Mouse (Mus musculus) megakaryocyte progenitor cell, adult 5-6 weeks (primary cell): ENCODE measurements at regions not wholly inside any gene's neighbourhood (a gene's known extent, or its start where the extent isn't known, plus 50 kb on each side); places are given as distances from the start of the nearest gene placed in this dataset.
A peak's percentile ranks its signal among the peaks of the same experiment; 100 is the strongest.
"Not testable (repeated sequence)": the region's sequence is repeated elsewhere in the genome, so short reads cannot be mapped to it uniquely, and the experiment has no call there.

Source experiments
- ATAC-seq: replicated peaks from 2 replicates; pipeline ENCODE4 v1.8.0; 2016; ENCODE audit warnings: mild to moderate bottlenecking, moderate TSS enrichment, inconsistent platforms; ENCODE audit not compliant: poor library complexity

- ATAC-seq, result no peak
Measured at GRCm38 (mm10) chr6:37692758-37693157, 162.8 kb downstream of the Akr1d1 start.

GRCm38 (mm10) chr6:37696074-37696473, 166.1 kb downstream of the Akr1d1 start:
- ATAC-seq, result no peak

- no peak for ATAC-seq
Measured at GRCm38 (mm10) chr6:37703946-37704345, 166.7 kb upstream of the Trim24 start.

GRCm38 (mm10) chr6:37705733-37706145, 164.9 kb upstream of the Trim24 start:
- ATAC-seq, result no peak

- ATAC-seq, result not testable (repeated sequence)
Measured at GRCm38 (mm10) chr6:37707671-37708070, 162.9 kb upstream of the Trim24 start.

GRCm38 (mm10) chr6:37711766-37712165, 158.8 kb upstream of the Trim24 start:
- no peak for ATAC-seq

GRCm38 (mm10) chr6:37713411-37713810, 157.2 kb upstream of the Trim24 start:
- no peak for ATAC-seq

DNA sequence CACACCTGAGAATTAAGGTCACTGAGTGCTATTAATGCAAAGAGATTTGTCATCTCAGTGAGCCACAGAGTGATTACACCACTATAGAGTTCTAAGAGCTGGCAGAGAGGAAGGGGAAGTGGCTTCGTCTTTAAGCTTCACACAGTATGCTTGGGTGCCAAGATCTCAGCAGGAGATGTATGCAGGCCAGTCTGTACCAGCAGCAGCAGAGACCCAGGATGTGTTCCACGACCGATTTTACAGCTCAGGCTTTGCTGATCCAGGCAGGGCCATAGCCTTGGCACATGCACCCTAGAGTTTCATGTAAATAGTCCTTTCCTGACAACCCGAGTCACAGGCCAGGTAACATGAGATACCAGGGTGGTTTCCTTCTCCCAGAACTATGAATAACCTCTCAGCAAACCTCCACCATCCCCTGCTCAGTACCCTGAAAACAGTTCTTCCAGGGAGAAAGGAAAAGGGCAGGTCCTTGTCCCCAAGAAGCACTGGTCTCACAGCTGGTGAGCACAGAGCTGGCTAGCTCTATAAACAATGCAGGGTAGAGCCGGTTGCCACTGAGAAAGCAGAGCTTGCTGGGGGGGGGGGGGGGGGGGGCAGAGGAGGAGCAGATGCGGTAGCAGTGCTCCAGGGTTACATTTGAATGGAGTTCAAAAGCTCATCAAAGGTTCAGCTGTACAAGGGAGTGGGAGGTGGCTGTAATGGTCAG, 156.2 kb upstream of the Trim24 start:
- peak; percentile 96 for ATAC-seq

DNA sequence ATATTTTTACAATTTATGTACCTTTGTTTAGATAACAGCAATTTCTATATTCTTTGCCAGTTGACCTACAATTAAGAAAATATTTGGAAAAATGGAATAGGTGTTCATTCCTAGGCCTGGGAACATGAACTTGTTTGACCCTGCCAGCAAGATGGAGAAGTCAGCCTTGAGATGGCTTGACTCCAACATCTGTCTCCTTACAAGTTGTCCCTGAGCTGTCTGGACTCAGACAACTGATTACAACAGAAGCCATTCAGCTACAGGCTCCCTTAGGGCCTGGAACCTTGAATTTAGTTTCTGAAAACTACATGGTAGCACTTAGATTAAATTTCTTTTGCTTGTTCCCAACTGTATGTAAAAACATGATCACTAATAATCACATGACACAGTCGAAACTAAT, 148.9 kb upstream of the Trim24 start:
- ATAC-seq, result no peak

- ATAC-seq, result peak; percentile 87
Measured at GRCm38 (mm10) chr6:37723337-37723736, 147.3 kb upstream of the Trim24 start.

- ATAC-seq, result no peak
Measured at GRCm38 (mm10) chr6:37724240-37724639, 146.4 kb upstream of the Trim24 start.

GRCm38 (mm10) chr6:37728621-37729020, 142.0 kb upstream of the Trim24 start:
- ATAC-seq, result no peak

- no peak for ATAC-seq
Measured at GRCm38 (mm10) chr6:37729165-37729564, 141.4 kb upstream of the Trim24 start.

DNA sequence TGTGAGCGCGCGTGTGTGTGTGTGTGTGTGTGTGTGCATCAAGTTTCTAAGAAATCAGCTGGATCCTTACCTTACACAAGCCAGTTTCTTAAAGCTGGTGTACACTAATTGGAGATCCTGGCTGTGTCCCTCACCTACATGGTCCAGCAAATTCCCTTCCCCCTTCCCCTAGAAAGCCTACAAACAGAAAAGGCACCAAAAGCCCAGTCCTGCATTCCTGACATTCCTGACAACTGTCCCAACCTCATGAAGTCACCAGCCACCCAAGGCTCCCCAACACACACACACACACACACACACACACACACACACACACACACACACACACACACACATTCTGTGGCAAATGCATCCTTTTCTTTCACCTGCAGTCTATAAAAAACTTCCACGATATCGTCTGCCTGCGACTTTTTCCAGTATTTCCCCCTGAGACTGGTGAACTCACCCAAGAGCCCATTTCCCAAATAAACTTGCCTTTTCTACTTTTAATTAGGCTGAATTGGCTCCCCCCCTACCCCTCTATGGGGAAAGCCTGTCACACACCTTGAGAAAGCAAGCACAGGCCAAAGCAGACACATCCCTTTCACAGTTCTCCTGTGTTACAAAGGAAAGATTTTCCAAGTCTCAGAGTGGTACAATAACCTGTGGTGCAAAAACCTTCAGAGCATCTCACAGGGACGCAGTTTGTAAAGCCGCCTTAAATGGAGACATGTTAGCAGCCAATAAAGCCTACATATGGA, 139.9 kb upstream of the Trim24 start:
- no peak for ATAC-seq

DNA sequence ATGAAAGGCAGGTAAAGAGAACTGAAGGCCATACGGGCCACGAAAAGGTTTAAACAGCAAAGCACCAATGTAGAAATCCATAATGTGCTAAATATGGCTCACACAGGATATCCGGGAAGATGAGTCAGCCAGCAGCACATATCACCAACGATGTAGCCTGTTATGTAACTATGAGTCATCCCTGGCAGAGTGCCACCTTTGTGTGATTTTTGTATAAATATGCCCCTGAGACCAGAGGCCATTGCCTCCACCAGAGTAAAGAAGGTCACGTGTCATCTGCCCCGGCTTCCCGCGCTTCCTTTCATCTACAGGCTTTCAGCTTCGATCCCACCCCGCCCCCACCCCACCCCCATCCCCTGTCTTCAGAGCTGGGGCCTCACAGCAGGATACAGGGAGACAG, 138.2 kb upstream of the Trim24 start:
- peak; percentile 99 for ATAC-seq

DNA sequence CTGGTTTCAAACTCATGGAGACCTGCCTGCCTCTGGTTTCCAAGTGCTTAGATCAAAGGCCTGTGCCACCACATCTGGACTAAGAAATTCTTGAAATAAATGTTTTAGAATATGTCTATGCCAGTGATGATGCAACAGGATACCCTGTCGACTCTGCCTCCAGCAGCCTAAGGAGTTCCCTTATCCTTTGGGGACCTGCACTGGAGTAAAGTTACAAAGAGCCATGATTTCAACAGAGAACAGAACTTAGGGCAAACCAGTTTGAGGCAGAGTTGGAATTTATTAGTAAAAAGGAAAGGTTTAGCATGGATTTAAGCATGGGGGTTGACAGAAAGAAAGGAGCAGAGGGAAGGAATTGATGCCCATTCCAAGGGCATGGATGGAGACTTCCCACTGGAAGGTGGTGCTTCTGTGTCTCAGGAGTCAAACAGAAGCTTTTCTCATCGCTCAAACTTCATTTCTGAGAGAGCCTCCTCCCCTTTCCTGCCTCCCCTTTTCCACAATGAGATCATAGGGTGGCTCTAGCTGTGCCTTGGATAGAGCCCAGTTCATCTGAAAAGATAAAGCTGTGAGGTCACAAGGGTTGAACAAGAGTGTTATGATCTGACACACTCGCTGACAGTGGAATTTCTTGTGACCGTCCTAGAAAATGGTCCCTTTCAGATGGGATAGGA, 135.2 kb upstream of the Trim24 start:
- ATAC-seq, result peak; percentile 59; the same call in 1 of the 2 replicates

DNA sequence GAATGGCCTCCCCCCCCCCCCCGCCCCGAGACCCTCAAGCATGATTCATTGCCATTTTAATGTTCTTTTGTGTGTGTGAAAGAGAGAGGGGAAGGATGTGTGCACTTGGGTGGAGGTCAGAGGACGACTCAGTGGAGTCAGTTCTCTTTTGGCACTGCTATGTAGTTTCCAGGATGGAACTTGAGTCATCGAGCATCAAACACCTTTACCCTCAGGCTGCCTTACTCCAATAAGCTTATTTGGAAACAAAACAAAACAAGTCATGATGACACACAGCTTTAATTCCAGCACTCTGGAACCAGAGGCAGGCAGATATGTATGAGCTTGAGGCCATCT, 134.7 kb upstream of the Trim24 start:
- no peak for ATAC-seq

DNA sequence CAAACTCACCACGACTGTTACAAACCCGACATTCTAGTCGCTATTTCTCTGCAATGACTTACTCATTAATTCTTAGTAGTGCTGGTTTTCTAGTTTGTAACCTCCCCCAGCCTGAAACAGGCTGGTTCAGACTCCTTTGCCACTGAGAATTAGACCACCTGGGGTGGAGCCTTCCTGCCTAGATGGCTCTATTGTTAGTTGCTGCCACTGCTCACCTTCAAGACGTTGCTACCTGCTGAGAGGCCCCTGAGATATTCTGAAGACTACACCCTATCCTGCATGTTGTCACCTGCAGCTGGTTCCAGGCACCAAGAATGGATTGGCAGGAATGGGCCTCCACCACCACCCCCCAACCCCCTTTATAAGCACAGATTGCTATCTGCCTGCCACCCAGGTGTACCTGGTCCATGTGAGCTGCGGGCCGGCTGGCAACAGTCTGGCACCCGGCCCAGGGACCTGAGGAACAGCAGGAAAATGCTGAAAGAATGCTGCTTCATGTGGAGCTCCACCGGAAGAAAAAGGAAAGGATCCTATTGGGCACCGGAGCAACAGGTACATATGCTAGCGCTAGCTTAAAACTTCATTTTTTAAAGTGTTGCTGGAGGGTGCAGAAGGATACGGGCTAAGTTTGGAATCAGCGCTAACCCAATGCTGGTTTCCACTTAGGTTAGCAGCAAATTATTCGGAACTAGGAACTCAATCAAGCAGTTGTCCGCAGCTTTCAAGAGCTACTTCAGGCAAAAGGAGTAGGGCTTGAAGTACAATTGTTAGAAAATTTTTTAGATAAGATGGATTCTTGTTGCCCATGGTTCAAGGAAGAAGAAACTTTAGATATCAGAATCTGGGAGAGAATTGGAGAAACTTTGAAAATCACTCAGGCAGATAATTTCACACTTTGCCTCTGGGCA, 129.4 kb upstream of the Trim24 start:
- no peak for ATAC-seq

- not testable (repeated sequence) for ATAC-seq
Measured at GRCm38 (mm10) chr6:37741916-37742315, 128.7 kb upstream of the Trim24 start.

DNA sequence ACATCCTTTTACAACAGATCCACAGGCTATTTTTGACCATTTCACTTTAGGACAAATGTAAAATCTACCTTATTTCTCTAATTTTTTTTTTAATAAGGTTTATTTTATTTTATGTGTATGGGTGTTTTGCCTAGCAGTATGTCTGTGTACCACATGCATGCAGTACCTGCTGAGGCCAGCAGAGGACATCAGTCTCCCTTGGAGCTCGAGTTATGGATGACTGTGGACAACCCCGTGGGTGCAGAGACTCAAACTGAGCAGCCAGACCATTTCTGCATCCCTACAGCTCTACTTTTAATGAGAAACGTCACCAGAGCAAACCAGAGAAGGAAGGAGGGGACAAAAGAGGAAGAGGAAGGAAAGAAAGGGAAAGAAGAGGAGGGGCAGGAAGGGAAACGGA, 125.9 kb upstream of the Trim24 start:
- ATAC-seq, result peak; percentile 80
